Mouse (Mus musculus): ENCODE measurements around the gene Bach2.

Gene Bach2

GRCm38 (mm10) chr4:32401459-32401858 lies 162.9 kb downstream of the Bach2 start:
- no peak for DNase-seq

DNA sequence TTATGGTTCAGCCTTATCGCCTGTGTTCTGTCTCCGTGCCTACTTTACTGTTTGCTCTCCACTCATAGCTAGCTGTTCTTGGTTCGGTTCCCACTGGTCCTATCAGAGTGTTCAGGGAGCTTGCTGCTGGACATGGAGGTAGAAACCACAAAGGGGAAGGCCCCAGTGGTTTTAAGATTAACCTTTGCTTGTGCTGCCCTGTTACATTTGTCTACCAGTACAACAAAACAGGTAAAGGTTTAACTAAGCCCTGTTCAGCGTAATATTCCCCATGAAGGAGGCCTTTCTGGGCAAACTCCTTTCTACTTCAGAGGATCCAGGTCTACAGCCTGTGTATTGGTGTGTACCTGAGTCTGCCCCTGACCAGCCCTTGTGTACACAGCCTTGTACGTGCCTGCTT lies 164.9 kb downstream of the Bach2 start:
- DNase-seq: no peak

DNA sequence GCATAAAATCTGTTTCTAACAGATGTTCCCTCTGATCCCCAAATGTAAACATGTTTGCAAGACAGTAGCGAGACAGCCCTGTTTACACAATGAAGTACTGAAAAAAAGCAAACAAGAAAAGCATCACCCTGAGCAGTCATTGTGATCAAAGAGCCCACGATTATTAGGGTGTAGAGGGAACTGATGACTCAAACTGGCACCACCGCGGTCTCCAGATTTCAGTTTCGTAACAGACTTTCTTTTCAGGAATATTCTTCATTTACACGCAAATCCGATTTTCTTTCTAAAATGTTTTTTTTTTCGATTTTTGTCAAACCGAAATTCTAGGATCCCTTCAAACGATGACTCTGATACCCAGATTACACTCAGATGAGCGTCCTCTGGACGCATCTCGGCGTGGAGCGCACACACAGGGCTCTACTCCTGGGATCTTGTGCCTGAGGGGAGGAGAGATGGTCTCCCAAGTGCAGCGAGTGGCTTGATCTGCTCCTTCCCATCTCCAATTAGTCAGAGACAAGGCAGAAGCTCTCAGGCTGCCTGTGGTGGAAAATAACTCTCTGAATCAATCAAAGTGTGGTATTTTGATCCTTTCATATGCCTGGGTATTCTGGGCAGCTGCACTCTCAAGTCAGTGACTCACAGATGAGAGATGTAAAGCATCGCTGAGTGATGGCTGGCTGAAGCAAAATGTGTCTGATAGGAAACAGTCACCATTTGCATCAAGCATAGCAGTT lies 166.7 kb downstream of the Bach2 start:
- DNase-seq: no peak

DNA sequence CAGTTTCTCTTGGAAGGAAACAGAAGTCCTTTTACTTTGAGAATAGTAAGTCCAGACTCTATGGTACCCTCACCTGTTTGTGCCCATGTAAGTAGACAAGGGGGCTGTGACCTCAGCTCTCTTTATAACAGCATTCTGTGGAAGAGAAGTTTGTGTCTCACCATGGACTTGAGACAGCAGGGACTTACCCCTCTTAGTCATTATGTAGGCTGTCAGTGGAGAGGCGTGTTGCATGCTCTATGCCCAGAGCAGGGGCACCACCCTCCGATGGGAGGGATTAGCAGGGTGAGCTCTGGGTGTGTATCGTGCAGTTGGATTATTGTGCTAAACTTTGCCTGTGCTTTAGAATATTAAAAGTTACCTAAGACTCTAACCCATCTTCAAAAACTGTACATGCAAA lies 167.4 kb downstream of the Bach2 start:
- DNase-seq: no peak

- DNase-seq: no peak
Observed at GRCm38 (mm10) chr4:32408535-32408934, 169.9 kb downstream of the Bach2 start.

DNA sequence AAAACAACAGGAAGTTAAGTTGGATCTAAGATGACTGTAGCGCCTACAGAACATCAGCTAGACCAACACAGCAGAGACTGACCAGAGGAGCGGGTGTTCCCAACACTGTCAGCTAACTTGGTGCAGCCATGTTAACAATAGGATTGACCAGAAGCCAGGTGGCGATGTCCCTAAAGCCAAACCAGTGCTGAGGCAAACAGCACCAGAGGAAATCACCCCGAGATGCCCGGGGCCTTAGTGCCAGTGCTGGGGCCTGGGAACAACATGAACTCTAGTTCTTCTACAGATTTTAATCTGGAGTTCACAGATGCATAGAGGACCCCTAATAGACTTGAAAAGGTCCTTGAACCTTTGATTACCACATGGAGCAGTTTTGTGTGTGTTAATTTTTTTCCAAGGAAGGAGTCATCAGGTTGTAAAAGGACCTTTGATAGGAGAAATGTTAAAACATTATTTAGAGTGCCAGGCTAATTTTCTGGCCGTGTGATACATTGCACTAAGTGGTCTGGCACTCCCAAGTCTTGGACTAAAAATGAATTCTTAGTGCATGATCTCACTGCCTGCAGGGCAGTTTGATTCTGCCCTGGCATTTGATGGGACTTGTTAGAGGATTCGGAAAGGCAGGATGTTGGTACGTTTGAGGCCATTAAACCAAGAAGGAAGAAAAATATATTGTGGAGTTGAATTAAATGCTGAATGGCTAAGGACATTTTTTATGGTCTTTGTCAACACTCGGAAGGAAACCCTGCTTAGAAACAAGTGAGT lies 170.7 kb downstream of the Bach2 start:
- DNase-seq: no peak

DNA sequence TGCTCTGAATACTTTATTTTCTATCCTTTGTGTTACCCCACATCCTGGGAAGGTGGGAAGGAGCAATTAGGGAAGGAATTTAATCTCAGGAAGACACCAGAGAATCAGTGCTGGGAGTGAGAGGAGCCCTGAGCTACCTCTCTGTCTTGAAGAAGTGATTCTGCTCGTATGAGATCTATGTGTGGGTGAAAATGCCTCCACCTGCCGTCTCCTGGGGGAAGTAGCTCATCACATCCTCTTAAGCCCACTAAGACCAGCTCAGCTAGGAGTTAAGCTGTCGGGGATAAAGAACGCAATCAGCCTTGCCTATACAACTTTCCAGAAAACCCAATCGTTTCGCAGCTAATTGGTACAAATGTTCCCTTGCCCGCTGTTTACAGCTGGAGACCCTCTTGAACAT lies 174.5 kb downstream of the Bach2 start:
- no peak for DNase-seq

- DNase-seq: no peak
Observed at GRCm38 (mm10) chr4:32413505-32413904, 174.9 kb downstream of the Bach2 start.

- DNase-seq: no peak
Observed at GRCm38 (mm10) chr4:32414959-32415358, 176.4 kb downstream of the Bach2 start.

DNA sequence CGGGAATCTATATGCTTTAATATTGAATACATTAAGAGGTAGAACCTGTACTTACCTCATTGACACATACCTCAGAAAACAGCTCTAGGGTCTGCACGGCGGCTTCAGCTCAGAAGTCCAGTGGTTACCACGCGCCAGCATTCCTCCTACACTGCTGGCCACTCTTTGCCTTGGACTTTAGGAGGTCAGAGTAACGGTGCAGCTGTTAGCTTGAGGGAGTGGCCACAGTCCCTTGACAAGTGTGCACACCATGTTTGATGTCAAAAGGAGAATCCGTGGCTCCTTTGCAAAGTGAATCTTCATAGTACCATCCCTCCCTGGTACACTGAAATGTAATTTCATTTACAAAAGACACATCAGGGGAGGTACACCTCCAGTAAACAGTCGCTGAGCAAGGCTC lies 179.3 kb downstream of the Bach2 start:
- no peak for DNase-seq

GRCm38 (mm10) chr4:32421570-32421969 lies 183.0 kb downstream of the Bach2 start:
- no peak for DNase-seq

- DNase-seq: no peak
Observed at GRCm38 (mm10) chr4:32422427-32422826, 183.8 kb downstream of the Bach2 start.

GRCm38 (mm10) chr4:32423667-32424066 lies 185.1 kb downstream of the Bach2 start:
- no peak for DNase-seq

DNA sequence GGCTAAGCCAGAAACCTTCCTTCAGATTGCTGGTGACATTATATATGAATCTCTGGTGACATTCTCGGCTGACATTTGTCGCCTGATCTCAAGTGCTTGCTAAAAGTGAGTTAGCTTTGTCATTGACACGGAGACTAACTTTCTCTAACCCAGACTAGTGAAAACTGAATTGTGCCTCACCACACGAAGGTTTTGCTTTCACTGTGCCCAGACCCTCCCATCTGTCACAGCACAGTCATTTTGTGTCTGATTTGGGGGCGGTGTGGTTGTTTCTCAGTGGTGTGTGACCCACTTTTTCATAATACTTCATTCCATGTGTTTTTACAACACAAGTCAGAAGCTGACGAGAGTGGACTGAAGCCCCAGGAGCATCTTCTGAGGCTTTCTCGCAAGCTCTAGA lies 185.8 kb downstream of the Bach2 start:
- DNase-seq: no peak

- no peak for DNase-seq
Observed at GRCm38 (mm10) chr4:32425060-32425459, 186.5 kb downstream of the Bach2 start.

GRCm38 (mm10) chr4:32425641-32426040 lies 187.0 kb downstream of the Bach2 start:
- DNase-seq: no peak

DNA sequence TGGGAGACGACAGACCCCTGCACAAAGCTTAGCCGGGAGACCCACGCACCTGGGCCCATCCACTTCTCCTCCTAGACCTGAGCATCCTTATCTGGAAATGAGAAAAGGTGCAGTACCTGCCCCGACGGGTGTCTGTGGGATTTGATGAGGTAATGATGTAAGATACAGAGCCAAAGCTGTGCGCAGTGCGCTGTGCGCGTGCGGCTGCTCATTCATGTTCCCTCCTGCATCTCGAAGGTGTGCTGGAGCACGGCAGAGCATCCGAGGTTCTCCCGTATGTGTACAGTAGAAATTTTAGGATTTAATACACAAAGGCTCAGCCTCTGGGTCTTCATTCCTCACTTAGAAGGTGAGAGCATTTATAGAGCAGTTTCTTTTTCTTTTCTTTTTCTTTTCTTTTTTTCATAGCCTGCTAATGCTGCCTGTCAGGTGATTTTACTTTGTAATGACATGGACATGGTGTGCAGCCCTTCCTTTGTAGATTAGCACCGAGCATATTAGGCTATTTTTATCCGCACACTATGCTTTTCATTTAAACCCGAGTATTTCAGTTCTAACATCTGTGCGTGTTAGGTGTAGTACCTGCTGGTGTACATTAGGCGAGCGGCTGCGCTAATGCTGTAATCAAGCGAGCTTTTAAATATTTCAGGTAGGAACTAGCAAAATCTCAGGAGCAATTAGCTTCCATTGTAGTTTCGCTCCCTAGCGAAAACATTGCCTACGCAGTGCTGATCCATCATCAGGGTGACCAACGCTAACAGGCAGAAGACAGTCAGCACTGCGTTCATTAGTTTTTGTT lies 188.4 kb downstream of the Bach2 start:
- no peak for DNase-seq

DNA sequence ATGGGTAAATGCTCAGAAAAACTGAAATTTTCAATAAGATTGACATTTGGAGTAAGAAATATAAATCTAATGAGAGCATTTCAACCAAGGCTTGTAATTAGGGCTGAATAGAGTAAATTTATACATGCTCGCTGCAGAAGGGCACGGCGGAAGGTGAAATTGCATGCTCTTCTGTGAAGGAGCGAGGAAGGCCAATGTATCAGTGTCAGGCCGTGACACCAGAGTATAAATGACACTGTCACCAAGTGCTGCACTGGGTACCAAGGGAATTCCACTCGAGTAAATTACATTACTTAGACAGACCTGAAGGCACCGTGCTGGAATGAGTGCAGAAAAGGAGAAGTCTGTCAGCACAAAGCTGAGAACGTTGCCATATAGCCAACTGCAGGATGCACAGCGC lies 190.1 kb downstream of the Bach2 start:
- DNase-seq: no peak

DNA sequence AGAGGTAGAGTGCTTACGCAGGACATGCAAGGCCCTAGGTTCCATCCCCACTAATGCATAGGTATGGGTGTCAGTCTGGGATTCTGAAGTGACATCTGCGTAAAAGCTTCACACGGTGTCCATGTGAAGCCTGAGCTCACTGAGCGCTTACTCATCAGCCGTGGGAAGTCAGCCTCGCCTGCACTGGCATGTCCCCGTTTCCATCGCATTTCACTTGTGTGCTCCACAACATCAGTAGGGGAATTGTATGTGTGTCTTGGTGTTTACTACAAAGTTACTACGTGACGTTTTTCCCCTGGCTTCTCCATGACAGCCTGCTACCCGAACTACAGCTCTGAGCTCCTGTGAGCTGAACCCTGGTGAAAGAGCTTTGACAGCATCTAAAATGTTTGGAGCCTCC lies 191.5 kb downstream of the Bach2 start:
- DNase-seq: no peak

DNA sequence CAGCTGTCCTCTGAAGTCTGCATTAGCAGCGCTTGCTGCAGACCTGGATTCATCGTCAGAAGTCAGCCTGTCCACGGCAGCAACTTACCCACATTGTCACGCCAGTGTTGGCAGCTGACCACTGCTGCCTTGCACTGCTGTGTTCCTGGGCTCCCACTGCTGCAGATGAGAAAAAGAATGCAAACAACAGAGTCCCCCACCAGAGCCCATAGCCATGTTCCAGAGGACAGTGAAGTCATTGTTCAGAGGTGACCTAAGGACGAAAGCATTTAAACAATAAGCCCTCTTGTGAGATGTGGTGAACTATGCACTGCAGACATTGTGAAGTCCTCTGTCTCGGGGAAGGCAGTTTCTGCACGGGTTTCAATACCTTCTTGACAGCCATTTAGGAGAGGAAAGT lies 192.4 kb downstream of the Bach2 start:
- peak; percentile 23 to 42 for DNase-seq

DNA sequence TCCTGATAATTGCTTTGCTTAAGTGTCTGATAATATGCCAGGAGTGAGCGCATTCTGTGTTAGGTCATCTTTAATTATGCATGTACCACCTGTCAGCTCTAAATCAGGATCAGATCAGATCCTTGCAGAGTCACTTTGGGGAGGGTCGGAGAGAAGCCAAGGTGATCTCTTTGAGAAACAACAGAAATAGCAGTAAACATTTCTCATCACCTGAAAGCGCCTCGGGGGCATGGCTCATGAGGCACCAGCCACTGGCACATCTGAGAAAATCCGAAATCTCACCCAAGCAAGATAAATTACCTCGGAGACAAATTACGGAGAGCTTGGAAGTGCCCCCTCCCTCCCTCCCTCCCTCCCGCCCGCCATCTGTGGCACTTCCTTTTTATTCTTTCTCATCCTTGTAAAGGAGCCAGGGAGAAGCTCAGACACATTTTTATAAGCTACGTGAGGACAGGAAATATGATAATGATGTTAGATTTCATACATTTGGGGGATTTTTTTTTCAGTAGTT lies 193.7 kb downstream of the Bach2 start:
- peak; percentile 47 to 71 for DNase-seq

GRCm38 (mm10) chr4:32432945-32433344 lies 194.3 kb downstream of the Bach2 start:
- DNase-seq: no peak

DNA sequence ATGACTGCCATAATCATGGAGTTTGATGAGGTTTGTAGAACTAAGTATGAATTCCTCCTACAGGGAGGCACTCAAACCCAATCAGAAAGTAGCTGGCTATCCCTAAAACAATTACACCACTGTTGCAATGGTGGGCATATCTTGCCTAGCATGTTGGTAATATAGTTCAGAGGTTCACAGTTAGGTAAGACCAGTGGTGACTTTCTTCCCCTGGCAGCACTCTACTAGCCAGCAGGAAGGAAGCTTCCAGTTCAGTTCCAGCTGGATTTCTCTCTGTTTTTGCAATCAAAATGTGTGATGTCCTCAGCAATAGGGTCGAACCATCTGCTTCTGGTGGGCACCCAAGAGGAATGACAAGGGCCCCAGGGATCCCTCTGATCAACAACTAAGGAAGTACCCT lies 196.0 kb downstream of the Bach2 start:
- DNase-seq: peak in 1 of 2 experiments; percentile 2

Measured in cerebellum, postnatal 36 days (tissue).